Mouse (Mus musculus) forebrain, embryonic 16.5 days (tissue): ENCODE measurements around the gene Nup62. TPM values are rescaled to one million over a fixed set of nuclear protein-coding genes. Genes with fewer than 3 reads are reported as not detected.

ENCODE experiments used
- ATAC-seq: fragments of 200-750 bp; cut with Nextera tagmentation; 2 replicates; pipeline ENCODE4 v1.8.0; 2017; ENCODE audit warnings: mild to moderate bottlenecking, moderate library complexity
- H3K27ac ChIP-seq: fragments of 300-500 bp; sonication (generic); 2 replicates; pipeline ENCODE4 v1.5.1; 2014; ENCODE audit warnings: low read length, control low read depth
- H3K27me3 ChIP-seq: fragments of 300-500 bp; sonication (generic); replicated peaks from 2 replicates; pipeline ENCODE4 v1.6.1; 2014; ENCODE audit warnings: low read length; ENCODE audit not compliant: control insufficient read depth, insufficient read depth
- H3K36me3 ChIP-seq: fragments of 300-500 bp; sonication (generic); 2 replicates; pipeline ENCODE4 v1.6.1; 2014; ENCODE audit not compliant: control insufficient read depth, insufficient read depth
- H3K4me1 ChIP-seq: fragments of 300-500 bp; sonication (generic); replicated peaks from 2 replicates; pipeline ENCODE4 v1.6.1; 2014; ENCODE audit warnings: low read length; ENCODE audit not compliant: control insufficient read depth, insufficient read depth
- H3K4me2 ChIP-seq: fragments of 300-500 bp; sonication (generic); 2 replicates; pipeline ENCODE4 v1.6.1; 2014; ENCODE audit warnings: mild to moderate bottlenecking, low read length, control low read depth
- H3K4me3 ChIP-seq: fragments of 300-500 bp; sonication (generic); replicated peaks from 2 replicates; pipeline ENCODE4 v1.5.1; 2014; ENCODE audit warnings: mild to moderate bottlenecking, low read length, control low read depth
- H3K9ac ChIP-seq: fragments of 300-500 bp; sonication (generic); replicated peaks from 2 replicates; pipeline ENCODE4 v1.6.1; 2014; ENCODE audit warnings: low read depth, low read length, control low read depth
- H3K9me3 ChIP-seq: fragments of 300-500 bp; sonication (generic); 2 replicates; pipeline ENCODE4 v1.6.1; 2016; ENCODE audit warnings: low read length; ENCODE audit not compliant: control insufficient read depth
- WGBS: fragments of 180-500 bp; shearing (Covaris S2); extraction: QIAGEN DNeasy Blood & Tissue Kit; methylation state at CpG from one replicate; pipeline ENCODE4 v1.1.7; 2014; 5-methylcytosine and 5-hydroxymethylcytosine counted together
- polyA plus RNA-seq: library from polyadenylated mRNA; unstranded; fragments of >200 nt; fragmentation: Nextera tagmentation; extraction: Ambion mirVana; gene quantifications from 2 replicates; pipeline ENCODE4 v1.2.1, GENCODE M21; 2015

Gene Nup62
- polyA plus RNA-seq, 1 experiment from 2014 or later: 56.1 TPM

- Histone ChIP-seq H3K27ac (peak within 1 kb of the TSS; percentile 87), H3K9me3 (no peaks in the 10 kb centered on the region), H3K4me3 (peak within 1 kb of the TSS; percentile 67), H3K27me3 (no peaks in the 10 kb centered on the region), H3K4me1 (peaks cover 44% of the 10 kb centered on the region), H3K4me2 (peak within 1 kb of the TSS; percentile 61), H3K36me3 (peaks cover 4% of the 10 kb centered on the region; the same call in 1 of the 2 replicates), H3K9ac (peak within 1 kb of the TSS; percentile 79)
- under 1% methylated on average over 32 of the region's 32 CpGs for WGBS
- peak; percentile 69 for ATAC-seq
These were observed 41.2 kb downstream of the Nup62 start, which contains the start of gene Pnkp for GRCm38 (mm10) chr7:44857042-44857552. Pnkp (plus strand) TSS chr7:44857139.

- WGBS: 25% methylated on average over 8 of the region's 8 CpGs
- Histone ChIP-seq H3K4me2 (peak overlapping the region; percentile 61), H3K27me3 (no peaks in the 10 kb centered on the region), H3K36me3 (peaks cover 11% of the 10 kb centered on the region), H3K27ac (no peak overlapping the region), H3K4me3 (peak overlapping the region; percentile 67), H3K9me3 (no peaks in the 10 kb centered on the region), H3K9ac (peak overlapping the region; percentile 79), H3K4me1 (peaks cover 44% of the 10 kb centered on the region)
- no peak for ATAC-seq
These were observed 42.0 kb downstream of the Nup62 start for GRCm38 (mm10) chr7:44857905-44858304.

- Histone ChIP-seq H3K27ac (no peak overlapping the region), H3K4me3 (no peak overlapping the region), H3K4me1 (peaks cover 31% of the 10 kb centered on the region), H3K9ac (no peak overlapping the region), H3K9me3 (no peaks in the 10 kb centered on the region), H3K36me3 (peaks cover 23% of the 10 kb centered on the region), H3K27me3 (no peaks in the 10 kb centered on the region), H3K4me2 (no peak overlapping the region)
- WGBS: 91% methylated on average over 11 of the region's 11 CpGs
- ATAC-seq: no peak
These were observed 44.0 kb downstream of the Nup62 start for GRCm38 (mm10) chr7:44859896-44860295.

- H3K27ac ChIP-seq: peak overlapping the region; percentile 52; the same call in 1 of the 2 replicates
These were observed 44.9 kb downstream of the Nup62 start for GRCm38 (mm10) chr7:44860576-44861428.

GRCm38 (mm10) chr7:44861429-44861816, 45.5 kb downstream of the Nup62 start:
- H3K4me1 ChIP-seq: peaks cover 41% of the 10 kb centered on the region
- WGBS: 75% methylated on average over 14 of the region's 14 CpGs
- H3K9me3 ChIP-seq: no peaks in the 10 kb centered on the region
- no peaks in the 10 kb centered on the region for H3K27me3 ChIP-seq
- no peak overlapping the region for H3K4me3 ChIP-seq
- H3K36me3 ChIP-seq: peaks cover 28% of the 10 kb centered on the region
- H3K4me2 ChIP-seq: no peak overlapping the region
- H3K9ac ChIP-seq: no peak overlapping the region
- no peak overlapping the region for H3K27ac ChIP-seq
- no peak for ATAC-seq

More at GRCm38 (mm10) chr7:44860576-44861428, 44.9 kb downstream of the Nup62 start:
- Histone ChIP-seq H3K4me3 (no peak overlapping the region), H3K9me3 (no peaks in the 10 kb centered on the region), H3K9ac (no peak overlapping the region), H3K4me2 (no peak overlapping the region), H3K27me3 (no peaks in the 10 kb centered on the region), H3K36me3 (peaks cover 28% of the 10 kb centered on the region), H3K4me1 (peaks cover 36% of the 10 kb centered on the region)
- WGBS: 53% methylated on average over 22 of the region's 22 CpGs
- peak; percentile 22; the same call in 1 of the 2 replicates for ATAC-seq

- H3K9ac ChIP-seq: no peak overlapping the region
- no peak for ATAC-seq
- H3K4me1 ChIP-seq: peaks cover 48% of the 10 kb centered on the region
- no peak overlapping the region for H3K4me3 ChIP-seq
- no peaks in the 10 kb centered on the region for H3K9me3 ChIP-seq
- no peak overlapping the region for H3K4me2 ChIP-seq
- no peaks in the 10 kb centered on the region for H3K27me3 ChIP-seq
- H3K27ac ChIP-seq: no peak overlapping the region
- H3K36me3 ChIP-seq: peaks cover 28% of the 10 kb centered on the region
- WGBS: 78% methylated on average over 8 of the region's 8 CpGs
These were observed 46.5 kb downstream of the Nup62 start for GRCm38 (mm10) chr7:44862434-44862833.

- no peak overlapping the region for H3K4me3 ChIP-seq
- no peaks in the 10 kb centered on the region for H3K9me3 ChIP-seq
- ATAC-seq: no peak
- H3K4me2 ChIP-seq: no peak overlapping the region
- no peak overlapping the region for H3K27ac ChIP-seq
- peaks cover 28% of the 10 kb centered on the region for H3K36me3 ChIP-seq
- 90% methylated on average over 14 of the region's 14 CpGs for WGBS
- H3K4me1 ChIP-seq: peaks cover 48% of the 10 kb centered on the region
- H3K27me3 ChIP-seq: no peaks in the 10 kb centered on the region
- no peak overlapping the region for H3K9ac ChIP-seq
These were observed 47.3 kb downstream of the Nup62 start for GRCm38 (mm10) chr7:44863210-44863609.

- Histone ChIP-seq H3K9me3 (no peaks in the 10 kb centered on the region), H3K36me3 (peaks cover 28% of the 10 kb centered on the region), H3K27me3 (no peaks in the 10 kb centered on the region), H3K9ac (no peak overlapping the region), H3K27ac (no peak overlapping the region), H3K4me2 (no peak overlapping the region), H3K4me3 (no peak overlapping the region), H3K4me1 (peaks cover 44% of the 10 kb centered on the region)
- no peak for ATAC-seq
- WGBS: 82% methylated on average over 11 of the region's 11 CpGs
These were observed 48.1 kb downstream of the Nup62 start for GRCm38 (mm10) chr7:44863982-44864494.
